Mouse (Mus musculus) lung, adult 18-20 months (tissue): Measurements from ENCODE around the gene Thegl.

ENCODE experiments used
- DNase-seq, 2 experiments: peaks; one replicate each; pipeline ENCODE4 v3.0.0; 2022; ENCODE audit warnings: mixed read lengths in 2 of 2

The Thegl gene

GRCm38 (mm10) chr5:77056881-77057440 lies 41.1 kb downstream of the Thegl start:
- DNase-seq, result no peak

- no peak for DNase-seq
Measured at GRCm38 (mm10) chr5:77060363-77060762, 44.5 kb downstream of the Thegl start.

GRCm38 (mm10) chr5:77061372-77062038 lies 45.7 kb downstream of the Thegl start:
- peak; percentile 57 to 71 for DNase-seq

GRCm38 (mm10) chr5:77067321-77067720 lies 51.5 kb downstream of the Thegl start:
- peak; percentile 23 to 53 for DNase-seq

- DNase-seq, result no peak
Measured at GRCm38 (mm10) chr5:77070987-77071386, 55.2 kb downstream of the Thegl start.

GRCm38 (mm10) chr5:77071626-77072025 lies 55.8 kb downstream of the Thegl start:
- no peak for DNase-seq

- DNase-seq, result no peak
Measured at GRCm38 (mm10) chr5:77073794-77074193, 58.0 kb downstream of the Thegl start.

GRCm38 (mm10) chr5:77074914-77075313 lies 59.1 kb downstream of the Thegl start:
- DNase-seq, result peak; percentile 67 to 74

GRCm38 (mm10) chr5:77075951-77076350 lies 60.1 kb downstream of the Thegl start:
- DNase-seq, result no peak

- DNase-seq, result no peak
Measured at GRCm38 (mm10) chr5:77080761-77081160, 64.9 kb downstream of the Thegl start.

GRCm38 (mm10) chr5:77082735-77083134 lies 66.9 kb downstream of the Thegl start:
- no peak for DNase-seq

GRCm38 (mm10) chr5:77084418-77084817 lies 68.6 kb downstream of the Thegl start:
- no peak for DNase-seq

- DNase-seq, result peak in 1 of 2 experiments; percentile 36
Measured at GRCm38 (mm10) chr5:77085753-77086450, 70.1 kb downstream of the Thegl start.

GRCm38 (mm10) chr5:77086541-77086940 lies 70.7 kb downstream of the Thegl start:
- peak in 1 of 2 experiments; percentile 24 for DNase-seq

GRCm38 (mm10) chr5:77087122-77087521 lies 71.3 kb downstream of the Thegl start:
- DNase-seq, result no peak

- DNase-seq, result peak; percentile 47 to 71
Measured at GRCm38 (mm10) chr5:77089294-77089693, 73.5 kb downstream of the Thegl start.

GRCm38 (mm10) chr5:77089901-77090300 lies 74.1 kb downstream of the Thegl start:
- DNase-seq, result no peak

- DNase-seq, result no peak
Measured at GRCm38 (mm10) chr5:77090521-77091096, 74.8 kb downstream of the Thegl start.

- no peak for DNase-seq
Measured at GRCm38 (mm10) chr5:77091923-77092322, 76.1 kb downstream of the Thegl start.

GRCm38 (mm10) chr5:77092531-77092930 lies 76.7 kb downstream of the Thegl start:
- peak in 1 of 2 experiments; percentile 55 for DNase-seq

GRCm38 (mm10) chr5:77093961-77094360 lies 78.1 kb downstream of the Thegl start:
- no peak for DNase-seq

- peak; percentile 88 to 92 for DNase-seq
Measured at GRCm38 (mm10) chr5:77094510-77095491, 79.0 kb downstream of the Thegl start.
